Mouse (Mus musculus): ENCODE results near the gene Map4k3. TPM values are rescaled to one million over a fixed set of nuclear protein-coding genes. Genes with fewer than 3 reads are reported as not detected.

Gene Map4k3
- polyA plus RNA-seq, 1 experiment from 2014 or later = 36.5 TPM

DNA sequence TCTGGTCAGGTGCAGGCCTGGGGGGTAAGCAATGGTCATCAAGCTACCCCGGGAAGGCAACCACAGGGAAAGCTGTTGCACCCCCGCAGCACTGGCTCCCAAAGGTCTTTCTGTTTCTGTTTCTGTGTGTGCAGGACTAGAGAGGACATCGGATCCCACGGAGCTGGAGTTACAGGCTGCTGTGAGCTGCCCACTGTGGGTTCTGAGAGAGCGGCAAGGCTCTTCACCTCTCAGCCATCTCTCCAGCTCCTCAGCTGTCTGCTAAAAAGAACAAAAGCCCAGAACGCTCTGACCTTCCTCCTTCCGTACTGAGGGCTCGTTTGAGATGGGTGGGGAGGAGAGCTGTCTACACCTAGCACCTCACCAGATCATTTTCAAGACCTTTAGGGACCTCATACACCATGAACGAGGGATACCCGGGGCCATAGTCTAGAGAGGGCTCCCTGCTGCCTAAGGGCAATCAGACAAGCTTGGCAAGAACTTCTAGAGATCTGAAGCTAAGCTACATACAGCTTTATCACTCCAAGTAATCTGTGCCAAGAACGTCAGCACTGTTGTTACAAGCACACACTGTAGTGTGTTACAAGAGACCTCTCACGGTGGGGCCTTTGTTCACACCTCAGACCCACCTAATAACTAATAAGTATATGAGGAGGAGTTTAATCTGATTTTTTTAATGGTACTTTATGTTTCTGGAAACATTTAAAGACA lies 29.9 kb downstream of the Map4k3 start:
- Histone ChIP-seq H3K4me2 (replicated peaks; ENCODE audit: low read depth, low read length) (no peak overlapping the region), H3K36me3 (ENCODE audit: control insufficient read depth, insufficient read depth, low read length) (no peaks in the 10 kb centered on the region), H3K27ac (ENCODE audit: low read depth, low read length) (no peak overlapping the region), H3K9me3 (ENCODE audit: control insufficient read depth, low read length) (no peaks in the 10 kb centered on the region), H3K4me3 (ENCODE audit: low read length) (no peak overlapping the region), H3K27me3 (ENCODE audit: control insufficient read depth, insufficient read depth, low read length) (no peaks in the 10 kb centered on the region), H3K9ac (ENCODE audit: low read depth, low read length) (no peak overlapping the region), H3K4me1 (ENCODE audit: control insufficient read depth, insufficient read depth, low read length) (peaks cover 15% of the 10 kb centered on the region)
- 58% methylated on average over 12 of the region's 12 CpGs for WGBS
- no peak for ATAC-seq (ENCODE audit: low FRiP score, low TSS enrichment)

DNA sequence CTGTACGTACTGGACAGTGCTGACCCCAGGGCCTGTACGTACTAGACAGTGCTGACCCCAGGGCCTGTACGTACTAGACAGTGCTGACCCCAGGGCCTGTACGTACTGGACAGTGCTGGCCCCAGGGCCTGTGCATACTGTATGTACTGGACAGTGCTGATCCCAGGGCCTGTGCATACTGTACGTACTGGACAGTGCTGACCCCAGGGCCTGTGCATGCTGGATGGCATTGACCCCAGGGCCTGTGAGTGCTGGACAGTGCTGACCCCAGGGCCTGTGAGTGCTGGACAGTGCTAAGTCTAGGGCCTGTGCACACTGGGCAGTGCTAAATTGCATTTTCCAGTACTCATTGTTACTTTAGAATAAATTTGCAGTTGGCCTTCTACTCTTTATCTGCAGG lies 31.3 kb downstream of the Map4k3 start:
- no peak overlapping the region for H3K27ac ChIP-seq (ENCODE audit: low read depth, low read length)
- no peaks in the 10 kb centered on the region for H3K27me3 ChIP-seq (ENCODE audit: control insufficient read depth, insufficient read depth, low read length)
- peaks cover 19% of the 10 kb centered on the region for H3K4me1 ChIP-seq (ENCODE audit: control insufficient read depth, insufficient read depth, low read length)
- H3K9me3 ChIP-seq (ENCODE audit: control insufficient read depth, low read length) = no peaks in the 10 kb centered on the region
- H3K4me2 ChIP-seq (replicated peaks; ENCODE audit: low read depth, low read length) = no peak overlapping the region
- 84% methylated on average over 5 of the region's 5 CpGs for WGBS
- H3K36me3 ChIP-seq (ENCODE audit: control insufficient read depth, insufficient read depth, low read length) = no peaks in the 10 kb centered on the region
- no peak overlapping the region for H3K9ac ChIP-seq (ENCODE audit: low read depth, low read length)
- no peak for ATAC-seq (ENCODE audit: low FRiP score, low TSS enrichment)
- no peak overlapping the region for H3K4me3 ChIP-seq (ENCODE audit: low read length)

- Histone ChIP-seq H3K4me3 (ENCODE audit: low read length) (no peak overlapping the region), H3K9me3 (ENCODE audit: control insufficient read depth, low read length) (no peaks in the 10 kb centered on the region), H3K4me2 (replicated peaks; ENCODE audit: low read depth, low read length) (no peak overlapping the region), H3K4me1 (ENCODE audit: control insufficient read depth, insufficient read depth, low read length) (peaks cover 19% of the 10 kb centered on the region), H3K36me3 (ENCODE audit: control insufficient read depth, insufficient read depth, low read length) (no peaks in the 10 kb centered on the region), H3K27ac (ENCODE audit: low read depth, low read length) (no peak overlapping the region), H3K9ac (ENCODE audit: low read depth, low read length) (no peak overlapping the region), H3K27me3 (ENCODE audit: control insufficient read depth, insufficient read depth, low read length) (no peaks in the 10 kb centered on the region)
- ATAC-seq (ENCODE audit: low FRiP score, low TSS enrichment) = no peak
- WGBS = 92% methylated on average over 6 of the region's 6 CpGs
Observed at GRCm38 (mm10) chr17:80696210-80696609, 32.1 kb downstream of the Map4k3 start.

DNA sequence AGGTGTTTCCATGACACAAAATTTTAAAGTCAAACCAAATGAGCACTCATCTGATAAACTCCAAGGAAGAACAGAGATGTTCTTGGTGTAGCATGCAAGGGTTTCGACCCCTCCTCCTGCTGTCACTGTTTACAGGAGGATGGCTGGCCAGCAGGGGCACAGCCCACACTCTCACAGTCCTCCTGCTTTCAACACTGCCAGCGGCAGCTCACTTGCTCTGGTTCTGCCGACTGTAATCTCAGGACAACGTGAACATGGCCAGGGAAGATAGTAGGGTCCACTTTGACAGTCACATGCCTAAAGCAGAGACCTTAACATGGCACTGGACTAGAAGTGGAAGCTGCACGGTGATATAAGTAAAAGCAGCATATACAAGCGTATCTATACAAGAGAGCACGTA lies 34.6 kb downstream of the Map4k3 start:
- Histone ChIP-seq H3K4me2 (replicated peaks; ENCODE audit: low read depth, low read length) (no peak overlapping the region), H3K4me1 (ENCODE audit: control insufficient read depth, insufficient read depth, low read length) (peaks cover 15% of the 10 kb centered on the region), H3K27me3 (ENCODE audit: control insufficient read depth, insufficient read depth, low read length) (no peaks in the 10 kb centered on the region), H3K9ac (ENCODE audit: low read depth, low read length) (no peak overlapping the region), H3K4me3 (ENCODE audit: low read length) (no peak overlapping the region), H3K27ac (ENCODE audit: low read depth, low read length) (no peak overlapping the region), H3K36me3 (ENCODE audit: control insufficient read depth, insufficient read depth, low read length) (no peaks in the 10 kb centered on the region; the same call in 1 of the 2 replicates), H3K9me3 (ENCODE audit: control insufficient read depth, low read length) (no peaks in the 10 kb centered on the region)
- WGBS = 54% methylated on average over 7 of the region's 7 CpGs
- ATAC-seq (ENCODE audit: low FRiP score, low TSS enrichment) = no peak

GRCm38 (mm10) chr17:80692183-80692582 lies 36.1 kb downstream of the Map4k3 start:
- Histone ChIP-seq H3K36me3 (ENCODE audit: control insufficient read depth, insufficient read depth, low read length) (no peaks in the 10 kb centered on the region; the same call in 1 of the 2 replicates), H3K9me3 (ENCODE audit: control insufficient read depth, low read length) (no peaks in the 10 kb centered on the region), H3K4me3 (ENCODE audit: low read length) (no peak overlapping the region), H3K4me1 (ENCODE audit: control insufficient read depth, insufficient read depth, low read length) (peaks cover 10% of the 10 kb centered on the region), H3K27ac (ENCODE audit: low read depth, low read length) (no peak overlapping the region), H3K27me3 (ENCODE audit: control insufficient read depth, insufficient read depth, low read length) (no peaks in the 10 kb centered on the region), H3K4me2 (replicated peaks; ENCODE audit: low read depth, low read length) (no peak overlapping the region), H3K9ac (ENCODE audit: low read depth, low read length) (no peak overlapping the region)
- ATAC-seq (ENCODE audit: low FRiP score, low TSS enrichment) = peak; percentile 65; the same call in 1 of the 2 replicates
- 51% methylated on average over 13 of the region's 13 CpGs for WGBS

- Histone ChIP-seq H3K27ac (ENCODE audit: low read depth, low read length) (no peak overlapping the region), H3K4me2 (replicated peaks; ENCODE audit: low read depth, low read length) (no peak overlapping the region), H3K9ac (ENCODE audit: low read depth, low read length) (no peak overlapping the region), H3K36me3 (ENCODE audit: control insufficient read depth, insufficient read depth, low read length) (no peaks in the 10 kb centered on the region; the same call in 1 of the 2 replicates), H3K9me3 (ENCODE audit: control insufficient read depth, low read length) (no peaks in the 10 kb centered on the region), H3K4me3 (ENCODE audit: low read length) (no peak overlapping the region), H3K4me1 (ENCODE audit: control insufficient read depth, insufficient read depth, low read length) (peaks cover 9% of the 10 kb centered on the region), H3K27me3 (ENCODE audit: control insufficient read depth, insufficient read depth, low read length) (no peaks in the 10 kb centered on the region)
- WGBS = 88% methylated on average over 11 of the region's 11 CpGs
- ATAC-seq (ENCODE audit: low FRiP score, low TSS enrichment) = no peak
Observed at GRCm38 (mm10) chr17:80688701-80689100, 39.6 kb downstream of the Map4k3 start.

- Histone ChIP-seq H3K9me3 (ENCODE audit: control insufficient read depth, low read length) (no peaks in the 10 kb centered on the region), H3K36me3 (ENCODE audit: control insufficient read depth, insufficient read depth, low read length) (no peaks in the 10 kb centered on the region; the same call in 1 of the 2 replicates), H3K27ac (ENCODE audit: low read depth, low read length) (no peak overlapping the region), H3K4me2 (replicated peaks; ENCODE audit: low read depth, low read length) (no peak overlapping the region), H3K4me3 (ENCODE audit: low read length) (no peak overlapping the region), H3K4me1 (ENCODE audit: control insufficient read depth, insufficient read depth, low read length) (peaks cover 9% of the 10 kb centered on the region; the same call in 1 of the 2 replicates), H3K27me3 (ENCODE audit: control insufficient read depth, insufficient read depth, low read length) (no peaks in the 10 kb centered on the region), H3K9ac (ENCODE audit: low read depth, low read length) (no peak overlapping the region)
- no peak for ATAC-seq (ENCODE audit: low FRiP score, low TSS enrichment)
- 94% methylated on average over 5 of the region's 5 CpGs for WGBS
Observed at GRCm38 (mm10) chr17:80686066-80686465, 42.2 kb downstream of the Map4k3 start.

- H3K27me3 ChIP-seq (ENCODE audit: control insufficient read depth, insufficient read depth, low read length) = no peaks in the 10 kb centered on the region
- 56% methylated on average over 6 of the region's 6 CpGs for WGBS
Observed at GRCm38 (mm10) chr17:80683821-80684576, 44.3 kb downstream of the Map4k3 start.

GRCm38 (mm10) chr17:80683041-80683440 lies 45.2 kb downstream of the Map4k3 start:
- Histone ChIP-seq H3K4me3 (ENCODE audit: low read length) (no peak overlapping the region), H3K27ac (ENCODE audit: low read depth, low read length) (no peak overlapping the region), H3K9me3 (ENCODE audit: control insufficient read depth, low read length) (no peaks in the 10 kb centered on the region), H3K36me3 (ENCODE audit: control insufficient read depth, insufficient read depth, low read length) (0 out of 2 replicates have a peak, but pooled peaks cover 5% of the 10 kb centered on the region), H3K4me1 (ENCODE audit: control insufficient read depth, insufficient read depth, low read length) (peaks cover 9% of the 10 kb centered on the region; the same call in 1 of the 2 replicates), H3K27me3 (ENCODE audit: control insufficient read depth, insufficient read depth, low read length) (no peaks in the 10 kb centered on the region), H3K9ac (ENCODE audit: low read depth, low read length) (no peak overlapping the region), H3K4me2 (replicated peaks; ENCODE audit: low read depth, low read length) (no peak overlapping the region)
- WGBS = 63% methylated on average over 5 of the region's 5 CpGs
- ATAC-seq (ENCODE audit: low FRiP score, low TSS enrichment) = no peak

More at GRCm38 (mm10) chr17:80683821-80684576, 44.3 kb downstream of the Map4k3 start:
- Histone ChIP-seq H3K4me3 (ENCODE audit: low read length) (no peak overlapping the region), H3K9me3 (ENCODE audit: control insufficient read depth, low read length) (no peaks in the 10 kb centered on the region), H3K4me2 (replicated peaks; ENCODE audit: low read depth, low read length) (no peak overlapping the region; the same call in 1 of the 2 replicates), H3K9ac (ENCODE audit: low read depth, low read length) (no peak overlapping the region), H3K36me3 (ENCODE audit: control insufficient read depth, insufficient read depth, low read length) (0 out of 2 replicates have a peak, but pooled peaks cover 4% of the 10 kb centered on the region), H3K27ac (ENCODE audit: low read depth, low read length) (no peak overlapping the region), H3K4me1 (ENCODE audit: control insufficient read depth, insufficient read depth, low read length) (peaks cover 9% of the 10 kb centered on the region; the same call in 1 of the 2 replicates)
- peak; percentile 55; the same call in 1 of the 2 replicates for ATAC-seq (ENCODE audit: low FRiP score, low TSS enrichment)

Measured in kidney, embryonic 14.5 days (tissue).